Mouse (Mus musculus) spleen, postnatal 4 days (tissue): ENCODE results near the gene Dync2li1.

Source experiments
- DNase-seq, 2 experiments: peaks; one replicate each; pipeline ENCODE4 v3.0.0; 2022; ENCODE audit warnings: low spot score in 2 of 2

Gene Dync2li1

GRCm38 (mm10) chr17:84684284-84684683 lies 58.0 kb downstream of the Dync2li1 start:
- DNase-seq, result no peak

GRCm38 (mm10) chr17:84685286-84685685 lies 59.0 kb downstream of the Dync2li1 start:
- DNase-seq, result no peak

- DNase-seq, result no peak
Measured at GRCm38 (mm10) chr17:84687994-84688393, 61.7 kb downstream of the Dync2li1 start.

- DNase-seq, result no peak
Measured at GRCm38 (mm10) chr17:84688834-84689233, 62.5 kb downstream of the Dync2li1 start.

GRCm38 (mm10) chr17:84689316-84689715 lies 63.0 kb downstream of the Dync2li1 start:
- no peak for DNase-seq

- DNase-seq, result no peak
Measured at GRCm38 (mm10) chr17:84690111-84690510, 63.8 kb downstream of the Dync2li1 start.

GRCm38 (mm10) chr17:84693741-84694140 lies 67.4 kb downstream of the Dync2li1 start:
- no peak for DNase-seq

GRCm38 (mm10) chr17:84696537-84696936 lies 70.2 kb downstream of the Dync2li1 start:
- DNase-seq, result no peak

- DNase-seq, result peak; percentile 38 to 73
Measured at GRCm38 (mm10) chr17:84698727-84699126, 72.4 kb downstream of the Dync2li1 start.
